Mouse (Mus musculus) neutrophil, adult 65 days (primary cell): Measurements from ENCODE around the gene Gm8298. TPM values are rescaled to one million over a fixed set of nuclear protein-coding genes. Genes with fewer than 3 reads are reported as not detected.

Source experiments
- total RNA-seq: library from RNA; stranded (reverse); gene quantifications from 2 replicates; pipeline ENCODE4 v1.2.4, GENCODE M21; 2023

Gene Gm8298
- not detected in 2 replicates for total RNA-seq

DNA sequence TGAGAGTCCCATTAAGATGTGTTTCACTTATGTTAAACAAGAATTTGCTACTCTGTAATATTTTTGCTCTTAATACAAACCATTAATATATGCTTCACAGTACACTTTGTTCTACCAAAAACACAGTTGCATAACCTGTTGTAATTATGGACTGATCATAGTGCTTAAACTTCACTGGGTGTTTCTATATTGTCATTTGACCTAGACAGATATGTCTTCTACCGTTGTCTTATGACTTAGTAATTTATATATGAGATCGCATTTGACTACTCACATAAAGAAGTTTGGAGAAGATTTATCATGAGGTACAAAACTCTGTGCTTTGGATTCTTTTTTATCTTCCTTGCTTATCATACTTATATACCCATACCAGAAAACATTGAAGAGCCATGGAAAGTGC is at the start of gene Gm8298:
Gene Gm8298, plus strand, starts transcription at position 301 of the 400 bp plus-strand sequence.

DNA sequence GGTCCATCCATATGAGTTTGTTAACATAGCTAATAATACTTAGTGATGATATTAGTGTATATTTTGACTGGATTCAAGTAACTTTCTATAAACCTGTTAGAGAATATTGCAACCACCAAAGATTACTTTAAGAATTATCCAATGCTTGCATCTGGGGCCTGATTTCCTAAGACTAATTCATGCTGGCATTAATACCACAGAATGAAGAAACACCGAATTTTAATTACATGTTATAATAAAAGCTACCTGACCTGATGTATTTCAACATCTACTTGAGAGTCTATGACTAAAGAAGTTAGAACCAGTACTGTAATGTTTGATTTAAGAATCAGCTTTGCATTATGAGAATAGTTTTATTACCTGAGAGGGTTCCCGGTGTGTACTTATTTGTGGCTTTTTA is 64.1 kb downstream of the Gm8298 start, which contains the start of gene C130079G13Rik:
Gene C130079G13Rik, plus strand, starts transcription at position 301 of the 400 bp plus-strand sequence.

Other genes starting within 250 kb of the Gm8298 start
- gene Gm5538, start 131.3 kb upstream of the Gm8298 start, total RNA-seq = not detected in 2 replicates
- gene C130079G13Rik, start 64.2 kb downstream of the Gm8298 start, total RNA-seq = not detected in 2 replicates
- not detected in 2 replicates for gene Aadacl2, start 145.7 kb downstream of the Gm8298 start, total RNA-seq
- not detected in 2 replicates for gene Aadac, start 164.7 kb downstream of the Gm8298 start, total RNA-seq
- not detected in 2 replicates for gene Sucnr1, start 220.8 kb downstream of the Gm8298 start, total RNA-seq